Mouse (Mus musculus): ENCODE data around the gene Senp5.

Gene Senp5

GRCm38 (mm10) chr16:31938856-31939255 is 64.2 kb downstream of the Senp5 start:
- DNase-seq: no peak

DNA sequence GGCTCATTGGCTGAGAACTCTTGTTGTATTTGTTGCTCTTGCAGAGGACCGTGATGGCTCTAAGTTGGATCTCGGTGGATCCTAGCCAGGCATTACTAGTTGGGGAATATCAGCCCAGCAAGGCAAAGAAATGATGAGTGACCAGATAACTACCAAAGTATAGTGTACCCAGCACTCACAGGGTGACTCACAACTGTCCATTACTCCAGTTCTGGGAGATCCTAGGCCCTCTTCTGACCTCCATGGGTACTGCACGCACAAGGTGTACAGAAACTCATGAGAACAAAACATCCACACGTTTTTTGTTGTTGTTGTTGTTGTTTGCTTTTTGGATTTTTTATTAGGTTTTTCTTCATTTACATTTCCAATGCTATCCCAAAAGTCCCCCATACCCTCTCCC is 66.5 kb downstream of the Senp5 start:
- DNase-seq: no peak

DNA sequence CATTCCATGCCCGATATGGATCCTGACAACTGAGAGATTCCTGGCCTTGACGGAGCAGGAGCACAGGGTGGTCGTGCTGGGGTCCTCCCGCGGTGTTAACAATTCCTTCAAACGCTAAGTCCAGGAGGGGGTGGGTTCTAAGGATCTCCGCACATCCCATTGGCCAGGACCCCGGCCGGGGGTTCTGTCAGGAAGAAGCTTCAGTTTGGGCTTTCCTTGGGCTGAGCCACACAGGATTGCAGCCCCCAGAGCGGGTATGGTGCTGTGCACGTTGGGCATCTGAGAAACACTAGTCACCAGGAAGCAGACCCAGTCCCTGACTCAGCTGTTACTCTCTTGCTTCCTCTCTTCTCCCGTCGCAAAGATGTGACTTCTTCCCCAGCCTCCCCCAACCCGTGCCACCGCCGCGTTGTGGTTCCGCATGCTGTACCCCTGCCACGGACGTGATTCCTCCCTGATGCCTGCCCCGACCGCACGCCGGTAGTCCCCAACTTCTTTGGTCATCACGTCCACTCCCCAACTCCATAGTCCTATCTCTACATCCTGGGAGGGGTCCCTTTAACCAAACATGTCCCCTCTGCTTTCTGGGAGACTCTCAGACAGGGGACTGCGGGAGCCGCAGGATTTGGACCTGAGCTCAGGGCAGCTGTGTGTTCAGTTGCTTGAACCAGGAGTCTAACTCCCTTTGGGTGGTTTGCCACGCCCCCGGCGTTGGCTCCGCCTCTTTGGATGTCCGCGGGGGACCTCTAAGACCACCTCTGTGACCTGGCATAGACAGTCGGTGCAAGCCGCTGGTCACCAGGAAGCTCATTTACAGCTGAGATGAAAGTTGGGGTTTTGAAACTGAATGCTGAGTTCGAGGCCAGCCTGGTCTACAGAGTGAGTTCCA is 67.8 kb downstream of the Senp5 start:
- DNase-seq: peak; percentile 40 to 41

- peak in 1 of 2 experiments; percentile 27 for DNase-seq
Observed at GRCm38 (mm10) chr16:31934550-31935010, 68.5 kb downstream of the Senp5 start.

- DNase-seq: peak; percentile 82 to 83
Observed at GRCm38 (mm10) chr16:31933751-31934549, 69.1 kb downstream of the Senp5 start, which contains the start of gene Pigz. TSS of gene Pigz (plus strand) at chr16:31933851.

DNA sequence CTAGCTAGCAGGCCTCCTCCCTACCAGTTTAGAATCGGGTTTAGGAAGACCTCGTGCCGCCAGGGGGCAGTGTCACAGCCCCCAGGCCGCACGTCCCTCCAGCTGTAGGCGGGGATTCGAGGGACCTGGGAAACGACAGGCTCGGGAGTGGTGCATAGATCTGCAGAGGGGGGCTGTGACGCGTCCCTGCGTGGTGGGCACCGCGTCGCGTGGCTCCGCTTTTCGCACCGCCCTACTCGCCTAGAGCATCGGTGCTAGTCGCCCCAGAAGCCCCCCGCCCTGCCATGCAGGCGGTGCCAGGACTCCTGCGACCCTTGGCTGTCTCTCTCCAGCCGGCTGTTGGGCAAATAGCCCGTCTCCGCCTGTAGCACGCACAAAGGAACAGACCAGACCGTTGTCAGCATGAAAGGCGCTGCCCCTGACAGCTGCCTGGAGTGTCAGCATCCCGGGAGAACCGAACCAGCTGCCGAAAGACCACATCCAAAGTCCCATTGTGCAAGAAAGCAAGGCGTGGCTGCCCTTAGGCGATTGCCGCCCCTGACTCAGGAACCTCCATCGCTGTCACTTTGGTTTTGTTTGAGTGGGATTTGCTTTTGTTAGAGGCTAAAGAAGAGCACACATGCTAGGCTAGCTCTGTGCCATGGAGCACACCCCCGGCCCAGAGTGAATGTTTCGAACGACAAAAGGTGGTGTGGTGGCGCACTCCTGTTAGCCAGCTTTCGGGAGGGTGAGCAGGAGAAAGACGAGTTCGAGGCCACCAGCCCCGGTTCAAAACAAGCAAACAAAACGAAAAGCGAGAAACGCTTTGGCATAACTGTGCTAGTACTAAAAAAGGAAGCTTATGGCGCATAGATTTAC is 70.0 kb downstream of the Senp5 start:
- DNase-seq: peak; percentile 95

DNA sequence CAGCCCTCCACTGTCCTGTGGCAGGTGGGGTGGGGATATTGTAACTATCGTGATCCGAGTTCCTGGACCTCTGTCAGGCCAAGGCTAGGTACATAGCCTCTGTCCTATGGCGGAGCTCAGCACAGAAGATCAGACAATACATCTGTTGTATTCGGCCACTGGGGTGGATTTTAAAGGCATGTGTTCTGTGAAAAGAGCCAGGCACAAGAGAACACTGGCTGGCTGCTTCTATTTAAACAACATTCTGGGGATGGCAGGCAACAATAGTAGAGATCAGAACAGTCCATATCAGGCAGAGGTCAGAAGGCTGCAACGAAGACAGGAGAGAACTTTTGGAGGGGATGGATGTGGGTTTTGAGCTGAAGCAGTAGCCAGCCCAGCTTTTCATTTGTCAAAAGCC is 70.8 kb downstream of the Senp5 start:
- no peak for DNase-seq

DNA sequence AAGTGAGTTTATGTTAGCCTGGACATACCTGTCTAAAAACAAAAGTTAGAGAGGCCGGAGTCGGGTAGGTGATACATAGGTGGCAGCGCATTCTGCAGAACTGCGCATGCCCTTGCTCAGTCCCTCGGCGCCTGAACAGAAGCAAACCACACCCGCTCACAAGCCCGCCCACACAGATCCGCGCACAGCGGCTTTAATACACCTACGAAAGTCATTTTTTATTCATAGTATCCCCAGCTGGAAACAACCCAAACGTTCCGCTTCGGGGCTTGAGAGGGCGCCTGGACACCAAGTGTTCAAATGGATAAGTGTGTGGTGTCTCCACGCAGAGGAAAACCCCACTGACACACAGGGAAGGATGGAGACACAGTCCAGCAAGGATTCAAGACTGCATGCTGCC is 71.8 kb downstream of the Senp5 start:
- DNase-seq: no peak

GRCm38 (mm10) chr16:31927412-31927811 is 75.7 kb downstream of the Senp5 start:
- DNase-seq: no peak

DNA sequence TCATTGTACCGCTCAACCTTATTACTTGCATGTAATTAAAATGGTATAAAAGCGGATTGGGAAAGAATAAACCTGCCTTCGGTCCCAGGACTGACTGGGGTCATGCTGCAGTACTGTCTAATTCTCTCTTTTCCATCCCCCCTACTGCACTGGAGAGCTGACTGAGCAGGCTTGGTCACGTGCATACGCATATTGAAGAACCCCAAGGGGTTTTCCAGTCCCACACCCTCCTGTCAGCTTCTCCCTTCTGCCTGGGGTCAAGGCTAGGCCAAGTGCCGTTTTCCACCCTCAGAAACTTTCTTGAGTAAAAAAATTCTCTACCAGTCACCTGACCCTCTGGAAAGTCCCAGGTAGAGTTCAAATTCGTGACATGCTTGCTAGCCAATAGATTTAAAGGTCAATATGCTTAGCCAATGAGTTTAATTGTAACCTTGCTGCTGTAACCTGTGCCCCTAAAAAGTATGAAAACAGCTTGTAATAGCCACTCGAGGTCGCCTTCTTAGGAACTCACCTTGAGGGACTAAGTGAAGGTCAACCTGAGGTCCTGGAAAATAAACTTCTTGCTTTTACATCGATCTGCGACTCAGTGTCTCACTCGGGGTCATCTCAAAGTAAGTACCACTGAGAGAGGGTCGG is 76.4 kb downstream of the Senp5 start:
- no peak for DNase-seq

DNA sequence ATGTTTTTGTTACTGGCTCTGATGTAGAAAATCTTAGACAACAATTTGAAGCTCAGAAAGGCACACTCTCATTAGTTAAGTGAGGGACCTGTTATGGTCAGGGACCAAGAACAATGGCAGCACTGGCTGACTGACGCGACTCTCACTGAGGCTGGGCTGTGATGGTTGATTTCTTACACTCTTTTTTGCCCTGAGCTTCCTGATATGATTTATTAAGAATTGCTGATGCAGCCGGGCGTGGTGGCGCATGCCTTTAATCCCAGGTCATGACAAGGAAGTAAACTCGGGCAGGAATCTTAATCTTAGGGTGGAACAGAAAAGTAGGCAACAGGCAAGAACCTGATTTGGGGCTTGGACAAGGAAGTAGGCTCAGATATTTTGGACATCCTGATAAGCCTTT is 77.0 kb downstream of the Senp5 start:
- DNase-seq: no peak

- no peak for DNase-seq
Observed at GRCm38 (mm10) chr16:31924368-31924767, 78.7 kb downstream of the Senp5 start.

- peak; percentile 90 for DNase-seq
Observed at GRCm38 (mm10) chr16:31918248-31918724, 84.8 kb downstream of the Senp5 start.

- no peak for DNase-seq
Observed at GRCm38 (mm10) chr16:31917776-31918175, 85.3 kb downstream of the Senp5 start.

DNA sequence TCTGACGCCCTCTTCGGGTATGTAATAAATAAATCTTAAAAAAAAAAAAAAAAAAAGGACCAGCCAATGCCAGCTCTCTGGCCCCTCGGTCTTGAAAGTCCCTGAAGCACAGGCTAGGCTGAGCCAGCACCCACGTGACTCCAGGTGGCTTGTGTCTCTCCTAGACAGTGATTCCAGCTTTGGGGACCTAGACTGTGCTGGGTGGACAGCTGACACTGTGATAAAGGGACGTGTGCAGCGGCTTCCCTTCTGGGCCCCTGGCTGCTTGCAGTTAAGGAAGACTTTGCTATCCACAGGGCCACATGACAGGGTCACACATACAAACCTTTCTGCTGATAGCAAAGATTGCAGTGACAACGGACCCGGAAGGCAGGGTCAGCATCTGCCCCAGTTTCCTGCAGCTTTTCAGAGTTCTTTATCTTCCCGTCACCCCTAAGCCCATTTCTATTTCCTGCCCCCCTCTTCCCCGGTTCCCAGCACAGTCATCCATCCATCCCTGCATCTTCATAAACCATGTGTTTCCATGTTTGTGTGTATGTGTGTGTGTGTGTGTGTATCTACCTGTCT is 92.7 kb downstream of the Senp5 start:
- no peak for DNase-seq

Data from cerebellum, postnatal 14 days (tissue).